Mouse (Mus musculus): Measurements from ENCODE around the gene Kcne3. TPM values are rescaled to one million over a fixed set of nuclear protein-coding genes. Genes with fewer than 3 reads are reported as not detected.

Gene Kcne3
- 5.1 and 9.7 TPM in 2 replicates for polyA plus RNA-seq (2012; rRNA removed; ENCODE audit: low replicate concordance)

GRCm38 (mm10) chr7:100176269-100176668 is at the start of gene Kcne3:
Kcne3 (plus strand) TSS chr7:100176502.

GRCm38 (mm10) chr7:100159105-100159841 is 17.0 kb upstream of the Kcne3 start, which contains the start of gene Lipt2:
Lipt2 (plus strand) TSS chr7:100159277.

GRCm38 (mm10) chr7:100227158-100227875 is 51.0 kb downstream of the Kcne3 start, which contains the start of gene Pgm2l1:
Pgm2l1 (plus strand) TSS chr7:100227394.

Other genes starting within 250 kb of the Kcne3 start
- 4.8 and 4.9 TPM in 2 replicates for gene Rnf169, start 196.1 kb upstream of the Kcne3 start, polyA plus RNA-seq (2012; rRNA removed; ENCODE audit: low replicate concordance)
- gene Chrdl2, start 170.3 kb upstream of the Kcne3 start, polyA plus RNA-seq (2012; rRNA removed; ENCODE audit: low replicate concordance), result 1.1 TPM in 1 of 2 replicates, not detected in the other
- 5.4 and 10.9 TPM in 2 replicates for gene Pold3, start 54.9 kb upstream of the Kcne3 start, polyA plus RNA-seq (2012; rRNA removed; ENCODE audit: low replicate concordance)
- 10.6 and 11.8 TPM in 2 replicates for gene Lipt2, start 17.2 kb upstream of the Kcne3 start, polyA plus RNA-seq (2012; rRNA removed; ENCODE audit: low replicate concordance)
- 2.1 and 4.3 TPM in 2 replicates for gene Pgm2l1, start 50.9 kb downstream of the Kcne3 start, polyA plus RNA-seq (2012; rRNA removed; ENCODE audit: low replicate concordance)
- gene P4ha3, start 109.0 kb downstream of the Kcne3 start, polyA plus RNA-seq (2012; rRNA removed; ENCODE audit: low replicate concordance), result 1.6 and 2.2 TPM in 2 replicates
- gene C2cd3, start 195.7 kb downstream of the Kcne3 start, polyA plus RNA-seq (2012; rRNA removed; ENCODE audit: low replicate concordance), result 21.6 and 24.5 TPM in 2 replicates
- gene Ppme1, start 195.8 kb downstream of the Kcne3 start, polyA plus RNA-seq (2012; rRNA removed; ENCODE audit: low replicate concordance), result 80.4 and 102 TPM in 2 replicates